Mouse (Mus musculus) hindbrain, embryonic 10.5 days (tissue): ENCODE data around the gene Zfp385b. TPM values are rescaled to one million over a fixed set of nuclear protein-coding genes. Genes with fewer than 3 reads are reported as not detected.

Experiments used
- DNase-seq: peaks from one replicate; pipeline ENCODE4 v3.0.0-alpha.2; 2017; ENCODE audit warnings: low spot score
- H3K27ac ChIP-seq: fragments of 300-500 bp; sonication (generic); 2 replicates; pipeline ENCODE4 v1.5.1; 2016; ENCODE audit warnings: mild to moderate bottlenecking, moderate library complexity
- H3K27me3 ChIP-seq: fragments of 300-500 bp; sonication (generic); 2 replicates; pipeline ENCODE4 v1.6.1; 2016; ENCODE audit warnings: mild to moderate bottlenecking; ENCODE audit not compliant: poor library complexity, insufficient read depth, severe bottlenecking
- H3K36me3 ChIP-seq: fragments of 300-500 bp; sonication (generic); 2 replicates; pipeline ENCODE4 v1.6.1; 2016; ENCODE audit warnings: mild to moderate bottlenecking, moderate library complexity
- H3K4me1 ChIP-seq: fragments of 300-500 bp; sonication (generic); replicated peaks from 2 replicates; pipeline ENCODE4 v1.6.1; 2016; ENCODE audit warnings: mild to moderate bottlenecking
- H3K4me3 ChIP-seq: fragments of 300-500 bp; sonication (generic); 2 replicates; pipeline ENCODE4 v1.5.1; 2016; ENCODE audit warnings: mild to moderate bottlenecking, moderate library complexity
- H3K9me3 ChIP-seq: fragments of 300-500 bp; sonication (generic); 2 replicates; pipeline ENCODE4 v1.6.1; 2016; ENCODE audit warnings: mild to moderate bottlenecking, moderate library complexity
- WGBS: fragments of 180-500 bp; shearing (Covaris S2); methylation state at CpG from one replicate; pipeline ENCODE4 v1.1.7; 2016; 5-methylcytosine and 5-hydroxymethylcytosine counted together
- polyA plus RNA-seq: library from polyadenylated mRNA; unstranded; fragments of >200 nt; fragmentation: Nextera tagmentation; extraction: Ambion mirVana; gene quantifications from 2 replicates; pipeline ENCODE4 v1.2.1, GENCODE M21; 2016

Zfp385b gene
- polyA plus RNA-seq, 1 experiment from 2014 or later = 1.1 TPM

DNA sequence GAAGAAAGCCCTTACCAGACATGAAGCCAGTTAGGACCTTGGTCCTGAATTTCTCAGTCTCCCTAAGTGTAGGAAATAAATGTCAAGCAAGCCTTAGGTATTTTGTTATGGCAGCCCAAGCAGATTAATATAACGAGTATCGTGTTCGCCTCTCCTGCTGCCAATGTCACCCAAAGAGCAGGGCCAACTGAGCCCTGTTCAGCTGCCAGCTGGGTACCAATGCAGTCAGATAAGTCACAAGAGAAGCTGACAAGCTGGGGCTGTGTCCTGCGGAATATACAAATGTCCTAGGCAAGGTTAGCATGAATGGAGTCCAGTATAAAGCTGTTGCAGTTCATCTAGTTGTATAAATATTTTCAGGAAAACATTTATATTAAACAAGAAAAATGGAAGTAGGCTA, 277.8 kb downstream of the Zfp385b start:
- H3K4me3 ChIP-seq = no peak overlapping the region
- 93% methylated on average over 4 of the region's 4 CpGs for WGBS

GRCm38 (mm10) chr2:77540860-77541259, 278.6 kb downstream of the Zfp385b start:
- WGBS = 95% methylated on average over 3 of the region's 3 CpGs
- H3K27me3 ChIP-seq = no peaks in the 10 kb centered on the region
- H3K36me3 ChIP-seq = no peaks in the 10 kb centered on the region

More for the DNA sequence above, 277.8 kb downstream of the Zfp385b start:
- no peak for DNase-seq
- no peaks in the 10 kb centered on the region for H3K27me3 ChIP-seq
- no peaks in the 10 kb centered on the region for H3K4me1 ChIP-seq
- H3K27ac ChIP-seq = no peak overlapping the region
- H3K9me3 ChIP-seq = no peaks in the 10 kb centered on the region
- H3K36me3 ChIP-seq = no peaks in the 10 kb centered on the region

DNA sequence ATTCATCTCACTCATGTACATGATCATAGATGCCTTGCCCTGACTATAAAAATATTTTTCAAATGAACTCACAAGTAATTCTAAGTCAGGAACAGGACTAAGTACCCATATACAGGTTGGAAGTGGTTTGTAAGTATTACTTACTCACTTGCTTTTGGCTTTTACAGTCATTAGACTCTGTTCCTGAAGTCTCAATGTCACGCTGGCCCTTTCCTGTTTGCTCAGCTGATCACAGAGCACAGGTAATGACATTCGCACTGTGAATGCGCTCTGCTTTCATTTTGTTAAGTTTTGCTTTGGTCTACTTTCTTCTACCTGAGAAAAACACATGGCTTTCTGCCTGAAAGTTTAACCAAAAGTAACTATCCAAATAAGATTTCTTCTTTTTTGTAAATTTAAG, 282.9 kb downstream of the Zfp385b start:
- Histone ChIP-seq H3K27me3 (no peaks in the 10 kb centered on the region), H3K27ac (no peak overlapping the region), H3K36me3 (no peaks in the 10 kb centered on the region), H3K9me3 (no peaks in the 10 kb centered on the region), H3K4me3 (no peak overlapping the region), H3K4me1 (no peaks in the 10 kb centered on the region)
- no peak for DNase-seq
- WGBS = 90% methylated on average over 3 of the region's 3 CpGs

More at GRCm38 (mm10) chr2:77540860-77541259, 278.6 kb downstream of the Zfp385b start:
- Histone ChIP-seq H3K4me1 (no peaks in the 10 kb centered on the region), H3K4me3 (no peak overlapping the region), H3K27ac (no peak overlapping the region), H3K9me3 (no peaks in the 10 kb centered on the region)
- no peak for DNase-seq

- DNase-seq = no peak
- H3K4me1 ChIP-seq = no peaks in the 10 kb centered on the region
- H3K27ac ChIP-seq = no peak overlapping the region
- H3K36me3 ChIP-seq = no peaks in the 10 kb centered on the region
- no peaks in the 10 kb centered on the region for H3K9me3 ChIP-seq
- WGBS = 90% methylated on average over 7 of the region's 7 CpGs
- H3K4me3 ChIP-seq = no peak overlapping the region
- no peaks in the 10 kb centered on the region for H3K27me3 ChIP-seq
Measured at GRCm38 (mm10) chr2:77528079-77528752, 291.2 kb downstream of the Zfp385b start.

GRCm38 (mm10) chr2:77527616-77528015, 291.8 kb downstream of the Zfp385b start:
- no peak overlapping the region for H3K27ac ChIP-seq
- no peaks in the 10 kb centered on the region for H3K9me3 ChIP-seq
- 87% methylated on average over 6 of the region's 6 CpGs for WGBS
- H3K27me3 ChIP-seq = no peaks in the 10 kb centered on the region
- no peak overlapping the region for H3K4me3 ChIP-seq
- no peaks in the 10 kb centered on the region for H3K36me3 ChIP-seq
- DNase-seq = no peak
- H3K4me1 ChIP-seq = no peaks in the 10 kb centered on the region

DNA sequence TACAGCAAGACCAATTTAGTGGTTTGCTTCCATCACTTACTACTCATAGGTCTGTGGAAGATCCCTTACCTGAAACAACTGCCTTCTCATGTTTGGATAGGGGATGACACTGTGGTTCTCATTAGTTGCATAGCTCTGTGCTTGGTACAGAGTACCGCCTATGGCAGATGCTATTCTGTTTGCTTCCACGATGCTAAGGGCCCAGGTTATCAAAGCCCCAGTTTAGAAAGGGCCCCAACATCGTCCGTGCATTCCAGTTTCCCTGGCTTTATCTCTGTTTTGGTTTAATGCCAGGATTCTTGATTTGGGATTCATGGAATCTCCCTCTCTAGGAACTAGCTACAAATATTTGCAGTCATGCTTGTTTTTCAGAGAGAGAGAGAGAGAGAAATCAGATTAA, 292.6 kb downstream of the Zfp385b start:
- H3K27ac ChIP-seq = no peak overlapping the region
- H3K36me3 ChIP-seq = no peaks in the 10 kb centered on the region
- no peak for DNase-seq
- H3K4me1 ChIP-seq = no peaks in the 10 kb centered on the region
- no peaks in the 10 kb centered on the region for H3K27me3 ChIP-seq
- no peak overlapping the region for H3K4me3 ChIP-seq
- WGBS = 90% methylated on average over 4 of the region's 4 CpGs
- H3K9me3 ChIP-seq = no peaks in the 10 kb centered on the region

DNA sequence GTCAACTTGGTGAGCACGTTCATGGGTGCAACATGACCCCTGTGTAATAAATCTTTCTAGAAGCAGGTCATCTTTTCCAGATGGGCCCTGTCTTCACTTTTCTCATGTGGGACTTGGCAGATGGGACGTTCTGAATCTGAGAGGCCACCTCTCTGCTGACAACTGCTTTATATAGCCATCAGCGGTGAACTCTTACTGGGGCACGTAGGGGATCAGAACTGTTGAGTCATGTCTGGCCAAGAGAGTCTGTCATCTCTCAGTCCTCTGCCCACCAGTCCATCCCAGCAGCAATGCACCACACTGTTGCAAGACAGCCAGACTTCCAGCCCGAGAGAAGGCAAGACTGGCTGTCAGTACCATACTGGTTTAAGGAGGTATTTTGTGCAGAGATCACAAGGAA, 293.1 kb downstream of the Zfp385b start:
- 85% methylated on average over 5 of the region's 5 CpGs for WGBS
- no peak for DNase-seq

GRCm38 (mm10) chr2:77522223-77522622, 297.2 kb downstream of the Zfp385b start:
- no peak for DNase-seq
- Histone ChIP-seq H3K9me3 (no peaks in the 10 kb centered on the region), H3K36me3 (no peaks in the 10 kb centered on the region), H3K4me3 (no peak overlapping the region), H3K27me3 (no peaks in the 10 kb centered on the region), H3K27ac (no peak overlapping the region), H3K4me1 (peaks cover 11% of the 10 kb centered on the region)
- WGBS = 65% methylated on average over 4 of the region's 4 CpGs

More for the DNA sequence above, 293.1 kb downstream of the Zfp385b start:
- no peaks in the 10 kb centered on the region for H3K9me3 ChIP-seq
- no peaks in the 10 kb centered on the region for H3K4me1 ChIP-seq
- no peaks in the 10 kb centered on the region for H3K27me3 ChIP-seq
- no peaks in the 10 kb centered on the region for H3K36me3 ChIP-seq
- H3K4me3 ChIP-seq = no peak overlapping the region
- no peak overlapping the region for H3K27ac ChIP-seq

DNA sequence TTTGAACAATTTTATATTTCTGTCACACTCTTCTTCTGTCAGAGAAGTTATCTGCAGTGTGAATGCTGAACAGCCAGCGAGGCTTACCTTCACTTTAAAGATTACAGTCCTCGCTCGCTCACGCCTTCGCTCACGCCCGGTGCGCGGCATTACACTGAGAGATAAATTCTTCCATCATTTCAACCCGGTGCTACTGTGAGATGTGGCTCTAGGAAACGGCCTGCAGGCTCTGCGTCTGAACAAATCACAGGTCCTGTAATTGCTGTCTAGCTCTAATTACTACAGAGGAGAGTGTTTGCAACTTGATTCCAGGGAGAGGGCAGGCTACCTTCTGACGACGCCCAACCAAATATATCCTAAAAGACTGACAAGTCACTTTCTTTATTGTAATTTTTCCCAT, 300.1 kb downstream of the Zfp385b start:
- DNase-seq = peak; percentile 33
- Histone ChIP-seq H3K4me3 (peak overlapping the region; percentile 54), H3K27ac (no peak overlapping the region), H3K36me3 (no peaks in the 10 kb centered on the region), H3K27me3 (no peaks in the 10 kb centered on the region), H3K9me3 (no peaks in the 10 kb centered on the region), H3K4me1 (peaks cover 18% of the 10 kb centered on the region)
- under 1% methylated on average over 14 of the region's 14 CpGs for WGBS

- no peak for DNase-seq
- Histone ChIP-seq H3K27ac (no peak overlapping the region), H3K9me3 (no peaks in the 10 kb centered on the region)
Measured at GRCm38 (mm10) chr2:77518693-77519092, 300.7 kb downstream of the Zfp385b start.

GRCm38 (mm10) chr2:77516606-77517005, 302.8 kb downstream of the Zfp385b start:
- H3K27me3 ChIP-seq = no peaks in the 10 kb centered on the region
- no peak overlapping the region for H3K27ac ChIP-seq
- H3K4me1 ChIP-seq = peaks cover 18% of the 10 kb centered on the region
- no peak overlapping the region for H3K4me3 ChIP-seq
- H3K9me3 ChIP-seq = no peaks in the 10 kb centered on the region
- H3K36me3 ChIP-seq = no peaks in the 10 kb centered on the region
- no peak for DNase-seq
- 84% methylated on average over 5 of the region's 5 CpGs for WGBS

More at GRCm38 (mm10) chr2:77518693-77519092, 300.7 kb downstream of the Zfp385b start:
- peak overlapping the region; percentile 54 for H3K4me3 ChIP-seq
- no peaks in the 10 kb centered on the region for H3K27me3 ChIP-seq
- peaks cover 18% of the 10 kb centered on the region for H3K4me1 ChIP-seq
- H3K36me3 ChIP-seq = no peaks in the 10 kb centered on the region
- WGBS = 5% methylated on average over 8 of the region's 8 CpGs

GRCm38 (mm10) chr2:77515654-77516053, 303.8 kb downstream of the Zfp385b start:
- H3K27ac ChIP-seq = no peak overlapping the region

DNA sequence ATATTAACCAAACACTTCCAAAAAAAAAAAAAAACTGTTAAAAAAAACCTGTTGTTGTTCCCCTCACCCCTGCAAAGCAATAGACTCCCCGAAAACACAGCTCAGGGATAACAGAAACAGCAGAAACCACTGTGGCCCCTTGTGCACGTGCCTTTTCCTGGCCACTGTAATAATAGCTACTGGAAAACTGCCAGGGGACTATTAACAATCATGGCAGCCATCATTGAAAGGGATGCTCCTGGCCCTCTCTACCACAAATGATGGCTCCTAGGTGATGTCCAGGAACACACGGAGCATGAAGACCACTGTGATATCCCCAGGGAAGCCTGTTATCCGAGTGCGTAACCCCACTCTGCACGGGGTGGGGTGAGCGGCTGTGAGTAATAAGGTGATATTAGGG, 304.4 kb downstream of the Zfp385b start:
- H3K36me3 ChIP-seq = no peaks in the 10 kb centered on the region
- H3K4me1 ChIP-seq = peaks cover 18% of the 10 kb centered on the region
- H3K27ac ChIP-seq = no peak overlapping the region; the same call in 1 of the 2 replicates
- 71% methylated on average over 7 of the region's 7 CpGs for WGBS
- no peak for DNase-seq
- no peaks in the 10 kb centered on the region for H3K9me3 ChIP-seq
- no peaks in the 10 kb centered on the region for H3K27me3 ChIP-seq
- no peak overlapping the region for H3K4me3 ChIP-seq

More at GRCm38 (mm10) chr2:77515654-77516053, 303.8 kb downstream of the Zfp385b start:
- no peak for DNase-seq
- WGBS = 66% methylated on average over 6 of the region's 6 CpGs
- Histone ChIP-seq H3K27me3 (no peaks in the 10 kb centered on the region), H3K9me3 (no peaks in the 10 kb centered on the region), H3K36me3 (no peaks in the 10 kb centered on the region), H3K4me1 (peaks cover 18% of the 10 kb centered on the region), H3K4me3 (no peak overlapping the region)
